Mouse (Mus musculus) cerebellum, adult 11-12 months (tissue): ENCODE data around the gene Smlr1.

Experiments used
- DNase-seq: peaks from one replicate; pipeline ENCODE4 v3.0.0; 2022

The Smlr1 gene

DNA sequence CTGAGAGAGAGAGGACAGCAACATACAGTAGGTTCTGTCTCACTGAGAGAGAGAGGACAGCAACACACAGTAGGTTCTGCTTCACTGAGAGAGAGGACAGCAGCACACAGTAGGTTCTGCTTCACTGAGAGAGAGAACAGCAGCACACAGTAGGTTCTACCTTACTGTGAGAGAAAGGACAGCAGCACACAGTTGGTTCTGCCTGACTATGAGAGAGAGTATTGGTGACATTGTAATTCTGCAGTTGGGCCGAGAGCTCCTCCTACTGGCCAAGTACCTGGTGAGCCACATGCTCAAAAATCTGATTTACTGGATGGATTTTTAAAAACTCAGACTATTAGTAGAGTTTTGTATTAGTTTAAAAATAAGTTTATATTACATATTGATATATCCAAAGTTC is 47.6 kb downstream of the Smlr1 start:
- peak; percentile 6 for DNase-seq

DNA sequence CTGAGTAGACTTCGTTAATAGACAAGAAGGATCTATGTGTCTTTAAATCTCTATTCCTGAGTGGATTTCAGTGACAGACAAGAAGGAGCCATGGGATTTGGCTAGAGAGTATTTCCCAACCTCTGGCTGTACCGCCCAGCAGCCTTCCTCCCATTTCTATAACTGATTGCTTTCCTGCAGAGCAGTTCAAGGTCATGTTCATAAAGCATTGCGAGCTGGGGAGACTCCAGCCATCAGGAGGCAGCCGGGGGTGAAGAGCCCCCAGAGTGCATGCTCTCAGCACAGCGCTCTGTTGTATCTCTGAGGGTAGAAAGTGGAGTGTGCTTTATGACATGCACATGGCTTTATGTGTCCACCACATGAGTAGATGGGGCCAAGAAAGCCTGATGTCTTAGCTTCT is 53.3 kb downstream of the Smlr1 start:
- no peak for DNase-seq

DNA sequence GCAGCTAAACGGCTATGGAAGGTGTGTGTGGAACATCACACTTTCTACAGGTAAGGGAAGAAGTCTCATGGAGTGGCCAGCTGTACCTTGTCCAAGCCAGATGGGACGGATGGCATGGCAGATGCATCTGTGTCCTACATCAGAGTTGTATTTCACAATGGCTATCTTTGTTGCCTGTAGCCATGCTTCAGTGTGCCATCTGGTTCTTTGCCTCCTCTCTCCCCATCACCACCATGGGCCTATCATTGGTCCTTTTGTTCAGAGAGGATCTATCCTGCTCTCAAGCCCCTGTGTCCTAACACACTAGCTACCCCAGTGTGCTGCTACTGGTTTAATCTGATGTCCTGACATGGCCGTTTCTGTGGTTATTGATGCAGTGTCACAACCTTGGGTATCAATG is 56.4 kb downstream of the Smlr1 start:
- no peak for DNase-seq
